Mouse (Mus musculus) embryonic facial prominence, embryonic 15.5 days (tissue): Measurements from ENCODE around the gene Birc7. TPM values are rescaled to one million over a fixed set of nuclear protein-coding genes. Genes with fewer than 3 reads are reported as not detected.

ENCODE experiments used
- ATAC-seq: fragments of 200-750 bp; cut with Nextera tagmentation; 2 replicates; pipeline ENCODE4 v1.8.0; 2017; ENCODE audit warnings: low read depth, moderate TSS enrichment; ENCODE audit not compliant: insufficient number of reproducible peaks, low FRiP score, low TSS enrichment
- H3K27ac ChIP-seq: fragments of 300-500 bp; sonication (generic); replicated peaks from 2 replicates; pipeline ENCODE4 v1.5.1; 2015; ENCODE audit warnings: mild to moderate bottlenecking, inconsistent platforms
- H3K27me3 ChIP-seq: fragments of 300-500 bp; sonication (generic); 2 replicates; pipeline ENCODE4 v1.6.1; 2015; ENCODE audit warnings: inconsistent platforms
- H3K36me3 ChIP-seq: fragments of 300-500 bp; sonication (generic); 2 replicates; pipeline ENCODE4 v1.6.1; 2015; ENCODE audit warnings: mild to moderate bottlenecking, inconsistent platforms
- H3K4me1 ChIP-seq: fragments of 300-500 bp; sonication (generic); 2 replicates; pipeline ENCODE4 v1.6.1; 2015; ENCODE audit warnings: inconsistent platforms
- H3K4me2 ChIP-seq: fragments of 300-500 bp; sonication (generic); replicated peaks from 2 replicates; pipeline ENCODE4 v1.6.1; 2015; ENCODE audit warnings: mild to moderate bottlenecking, inconsistent platforms
- H3K4me3 ChIP-seq: fragments of 300-500 bp; sonication (generic); replicated peaks from 2 replicates; pipeline ENCODE4 v1.5.1; 2015; ENCODE audit warnings: mild to moderate bottlenecking, inconsistent platforms
- H3K9ac ChIP-seq: fragments of 300-500 bp; sonication (generic); 2 replicates; pipeline ENCODE4 v1.6.1; 2015; ENCODE audit warnings: inconsistent platforms
- H3K9me3 ChIP-seq: fragments of 300-500 bp; sonication (generic); replicated peaks from 2 replicates; pipeline ENCODE4 v1.6.1; 2016; ENCODE audit warnings: inconsistent platforms
- WGBS: fragments of 180-500 bp; shearing (Covaris S2); methylation state at CpG from one replicate; pipeline ENCODE4 v1.1.7; 2015; 5-methylcytosine and 5-hydroxymethylcytosine counted together
- polyA plus RNA-seq: library from polyadenylated mRNA; unstranded; fragments of >200 nt; fragmentation: Nextera tagmentation; extraction: Ambion mirVana; gene quantifications from 2 replicates; pipeline ENCODE4 v1.2.1, GENCODE M21; 2015

Gene Birc7
- polyA plus RNA-seq, 1 experiment from 2014 or later, result not detected

GRCm38 (mm10) chr2:180893537-180894028 lies 35.2 kb upstream of the Birc7 start:
- H3K9ac ChIP-seq, result no peak overlapping the region
- under 1% methylated on average over 46 of the region's 50 CpGs for WGBS
- no peak for ATAC-seq
- H3K4me1 ChIP-seq, result peaks cover 26% of the 10 kb centered on the region
- peak overlapping the region; percentile 44 for H3K4me3 ChIP-seq
- peaks cover 87% of the 10 kb centered on the region for H3K27me3 ChIP-seq
- H3K36me3 ChIP-seq, result no peaks in the 10 kb centered on the region
- H3K4me2 ChIP-seq, result peak overlapping the region; percentile 85
- H3K9me3 ChIP-seq, result no peaks in the 10 kb centered on the region
- H3K27ac ChIP-seq, result no peak overlapping the region

DNA sequence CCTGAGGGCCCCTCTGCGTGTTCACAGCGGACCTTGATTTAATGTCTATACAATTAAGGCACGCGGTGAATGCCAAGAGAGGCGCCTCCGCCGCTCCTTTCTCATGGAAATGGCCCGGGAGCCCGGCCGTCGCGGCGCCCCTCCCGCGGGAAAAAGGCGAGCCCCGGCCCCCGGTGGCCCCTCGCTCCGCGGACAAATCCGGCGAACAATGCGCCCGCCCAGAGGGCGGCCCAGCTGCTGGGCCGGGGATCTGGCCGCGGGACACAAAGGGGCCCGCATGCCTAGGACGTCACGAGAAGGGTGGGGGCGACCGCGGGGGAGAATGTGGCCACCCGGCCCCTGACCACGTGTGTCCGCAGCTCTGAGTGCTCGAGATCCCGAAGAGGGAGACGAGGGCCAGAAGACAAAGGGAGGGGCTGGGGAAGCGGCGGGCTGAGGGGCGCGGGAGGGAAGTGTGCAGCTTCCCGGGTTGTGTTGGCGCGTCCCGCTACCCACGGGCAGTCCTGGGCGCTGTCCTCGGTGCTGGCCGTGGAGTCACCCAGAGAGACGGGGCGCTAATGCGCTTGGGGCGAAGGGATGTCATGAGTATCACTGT lies 34.7 kb upstream of the Birc7 start:
- no peak overlapping the region for H3K27ac ChIP-seq
- peaks cover 82% of the 10 kb centered on the region for H3K27me3 ChIP-seq
- no peaks in the 10 kb centered on the region for H3K36me3 ChIP-seq
- no peaks in the 10 kb centered on the region for H3K9me3 ChIP-seq
- peaks cover 26% of the 10 kb centered on the region for H3K4me1 ChIP-seq
- H3K4me2 ChIP-seq, result peak overlapping the region; percentile 85
- no peak overlapping the region for H3K9ac ChIP-seq
- 3% methylated on average over 56 of the region's 57 CpGs for WGBS
- ATAC-seq, result no peak; the same call in 1 of the 2 replicates
- H3K4me3 ChIP-seq, result peak overlapping the region; percentile 44

GRCm38 (mm10) chr2:180894734-180895133 lies 34.1 kb upstream of the Birc7 start:
- 3% methylated on average over 13 of the region's 13 CpGs for WGBS
- no peak for ATAC-seq
- Histone ChIP-seq H3K4me2 (peak overlapping the region; percentile 85), H3K27ac (no peak overlapping the region), H3K4me3 (peak overlapping the region; percentile 44), H3K36me3 (no peaks in the 10 kb centered on the region), H3K4me1 (peaks cover 26% of the 10 kb centered on the region), H3K9me3 (no peaks in the 10 kb centered on the region), H3K27me3 (peaks cover 76% of the 10 kb centered on the region), H3K9ac (no peak overlapping the region)

GRCm38 (mm10) chr2:180895321-180895720 lies 33.5 kb upstream of the Birc7 start:
- no peaks in the 10 kb centered on the region for H3K9me3 ChIP-seq
- no peak overlapping the region for H3K4me2 ChIP-seq
- H3K27me3 ChIP-seq, result peaks cover 70% of the 10 kb centered on the region
- H3K4me1 ChIP-seq, result peaks cover 26% of the 10 kb centered on the region
- WGBS, result 79% methylated on average over 3 of the region's 3 CpGs
- H3K27ac ChIP-seq, result no peak overlapping the region
- H3K36me3 ChIP-seq, result no peaks in the 10 kb centered on the region
- ATAC-seq, result no peak
- H3K9ac ChIP-seq, result no peak overlapping the region
- no peak overlapping the region for H3K4me3 ChIP-seq

GRCm38 (mm10) chr2:180895837-180896525 lies 32.8 kb upstream of the Birc7 start:
- WGBS, result 75% methylated on average over 11 of the region's 11 CpGs
- Histone ChIP-seq H3K27me3 (peaks cover 63% of the 10 kb centered on the region), H3K4me2 (no peak overlapping the region), H3K36me3 (no peaks in the 10 kb centered on the region), H3K4me1 (peaks cover 26% of the 10 kb centered on the region), H3K4me3 (no peak overlapping the region), H3K27ac (no peak overlapping the region), H3K9me3 (no peaks in the 10 kb centered on the region), H3K9ac (no peak overlapping the region)
- no peak for ATAC-seq

DNA sequence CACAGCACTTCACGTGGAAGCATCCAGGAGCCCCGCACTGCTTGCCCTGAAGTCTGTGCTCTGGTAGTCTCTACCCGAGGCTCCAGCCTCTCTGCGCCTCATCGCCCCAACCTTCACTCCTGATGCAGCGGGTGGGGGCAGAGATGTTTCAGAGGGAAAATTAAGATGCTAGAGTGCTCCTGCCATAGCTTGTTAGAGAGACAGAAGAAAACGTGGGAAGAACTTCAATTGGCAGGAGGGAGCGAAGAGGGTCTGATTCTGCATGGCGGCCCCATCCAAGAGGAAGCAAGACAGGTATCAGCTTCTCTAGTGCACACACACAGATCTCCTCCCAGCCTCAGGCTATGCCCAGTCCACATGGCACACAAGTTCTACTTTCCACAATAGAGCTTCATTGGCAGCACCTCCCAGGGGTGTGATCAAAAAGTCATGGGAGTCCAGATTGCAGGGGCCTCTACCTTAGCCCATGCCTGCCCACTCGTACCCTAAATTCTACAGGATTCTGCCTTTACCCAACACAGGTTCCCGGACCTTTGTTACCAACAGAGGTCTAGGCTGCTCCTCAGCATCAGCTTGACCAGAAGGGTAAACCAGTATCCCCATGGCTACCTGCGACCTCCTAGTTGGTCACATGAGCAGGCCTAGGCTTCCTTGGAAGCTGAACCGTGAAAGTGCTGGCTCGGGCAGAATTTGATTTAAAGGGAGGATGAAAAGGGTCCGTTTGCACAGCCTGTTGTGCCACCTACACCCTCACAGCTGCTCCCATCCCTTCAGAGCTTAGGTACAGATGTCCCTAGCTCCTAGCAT lies 31.8 kb upstream of the Birc7 start:
- peaks cover 53% of the 10 kb centered on the region for H3K27me3 ChIP-seq
- no peak overlapping the region for H3K9ac ChIP-seq
- 73% methylated on average over 15 of the region's 15 CpGs for WGBS
- no peaks in the 10 kb centered on the region for H3K36me3 ChIP-seq
- no peak overlapping the region for H3K4me2 ChIP-seq
- H3K4me3 ChIP-seq, result no peak overlapping the region
- peaks cover 26% of the 10 kb centered on the region for H3K4me1 ChIP-seq
- no peak for ATAC-seq
- no peaks in the 10 kb centered on the region for H3K9me3 ChIP-seq
- H3K27ac ChIP-seq, result no peak overlapping the region

DNA sequence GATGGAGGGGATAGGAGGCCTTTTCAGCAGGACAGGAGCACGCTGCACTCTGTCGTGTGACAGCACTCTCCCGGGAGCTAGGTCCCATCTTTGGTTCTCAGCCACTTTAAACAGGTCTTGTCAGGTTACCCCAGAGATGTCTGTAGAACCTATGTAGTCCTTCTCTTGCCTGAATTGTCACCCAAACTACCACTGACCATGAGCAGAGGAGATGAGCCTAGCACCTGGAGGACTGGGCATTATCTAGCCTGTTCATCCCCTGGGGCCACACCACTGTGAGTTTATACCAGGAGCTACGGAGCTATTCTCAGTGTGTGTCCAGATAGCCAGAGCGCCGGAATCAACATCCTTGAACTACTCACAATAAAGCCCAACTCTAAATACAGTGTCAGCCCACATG lies 31.0 kb upstream of the Birc7 start:
- Histone ChIP-seq H3K27ac (no peak overlapping the region), H3K4me1 (peaks cover 21% of the 10 kb centered on the region), H3K4me3 (no peak overlapping the region), H3K4me2 (no peak overlapping the region), H3K27me3 (peaks cover 44% of the 10 kb centered on the region), H3K9me3 (no peaks in the 10 kb centered on the region), H3K36me3 (peaks cover 2% of the 10 kb centered on the region; the same call in 1 of the 2 replicates), H3K9ac (no peak overlapping the region)
- ATAC-seq, result no peak
- 79% methylated on average over 6 of the region's 6 CpGs for WGBS

DNA sequence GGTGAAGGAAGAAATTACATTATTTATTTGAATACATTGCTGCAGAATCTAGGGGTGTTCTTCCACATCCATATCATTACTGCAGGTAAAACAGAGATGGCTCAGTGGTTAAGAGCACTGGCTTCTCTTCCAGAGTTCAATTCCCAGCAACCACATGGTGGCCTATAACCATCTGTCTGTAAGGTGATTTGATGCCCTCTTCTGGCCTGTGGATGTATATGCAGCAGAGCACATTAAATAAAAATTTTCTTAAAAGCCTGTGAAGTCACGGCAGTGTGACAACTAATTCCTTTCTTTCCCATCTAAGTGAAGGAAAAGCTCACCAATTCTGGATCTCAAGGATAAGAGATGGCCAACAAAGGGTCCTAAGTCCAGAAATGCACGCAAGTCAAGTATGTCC lies 26.7 kb upstream of the Birc7 start:
- 42% methylated on average over 2 of the region's 2 CpGs for WGBS

GRCm38 (mm10) chr2:180904435-180905208 lies 24.2 kb upstream of the Birc7 start:
- Histone ChIP-seq H3K27ac (no peak overlapping the region), H3K36me3 (peaks cover 34% of the 10 kb centered on the region; the same call in 1 of the 2 replicates), H3K9ac (no peak overlapping the region), H3K4me1 (no peaks in the 10 kb centered on the region), H3K9me3 (no peaks in the 10 kb centered on the region), H3K4me2 (no peak overlapping the region), H3K27me3 (no peaks in the 10 kb centered on the region), H3K4me3 (no peak overlapping the region)
- 91% methylated on average over 18 of the region's 18 CpGs for WGBS
- no peak for ATAC-seq

More for the DNA sequence above, 26.7 kb upstream of the Birc7 start:
- no peak for ATAC-seq
- Histone ChIP-seq H3K9ac (no peak overlapping the region), H3K4me3 (no peak overlapping the region), H3K27ac (no peak overlapping the region), H3K4me1 (no peaks in the 10 kb centered on the region), H3K9me3 (no peaks in the 10 kb centered on the region), H3K4me2 (no peak overlapping the region), H3K27me3 (peaks cover 2% of the 10 kb centered on the region; the same call in 1 of the 2 replicates), H3K36me3 (peaks cover 23% of the 10 kb centered on the region; the same call in 1 of the 2 replicates)

DNA sequence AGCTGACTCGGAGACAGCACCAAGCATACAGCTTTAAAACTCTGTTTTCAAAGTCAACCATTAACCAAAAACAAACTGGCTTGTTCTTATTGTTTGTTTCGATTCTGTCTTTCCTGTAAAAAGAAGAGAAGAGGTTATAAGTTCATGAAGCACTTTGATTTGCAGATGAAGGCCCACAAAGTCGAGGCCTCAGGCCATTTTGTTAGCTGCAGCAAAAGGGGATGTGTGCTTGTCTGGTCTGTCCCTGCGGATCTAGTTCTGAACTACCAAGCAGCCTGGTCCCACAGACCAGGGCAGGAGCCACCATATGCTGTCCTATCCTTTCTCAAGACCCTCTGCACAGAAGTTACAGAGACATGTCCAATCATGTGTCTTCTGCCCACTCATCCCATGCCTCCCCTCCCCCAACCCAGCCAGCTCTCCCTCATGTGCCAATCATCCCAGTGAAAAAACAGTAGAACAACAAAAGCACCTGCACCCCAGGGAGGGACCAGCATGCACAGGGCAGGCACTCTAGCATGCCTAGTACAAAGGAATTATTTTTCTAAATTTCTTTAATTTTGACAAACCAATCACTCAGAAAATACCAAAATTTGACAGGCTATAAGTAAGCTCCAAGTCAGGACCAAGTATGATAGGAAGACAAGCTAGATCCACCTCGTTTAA lies 23.1 kb upstream of the Birc7 start:
- Histone ChIP-seq H3K9me3 (no peaks in the 10 kb centered on the region), H3K27me3 (no peaks in the 10 kb centered on the region), H3K4me1 (no peaks in the 10 kb centered on the region), H3K36me3 (peaks cover 41% of the 10 kb centered on the region), H3K4me3 (no peak overlapping the region), H3K4me2 (no peak overlapping the region), H3K27ac (no peak overlapping the region), H3K9ac (no peak overlapping the region)
- no peak for ATAC-seq
- 52% methylated on average over 5 of the region's 5 CpGs for WGBS
